Mouse (Mus musculus) layer of hippocampus, adult 18-20 months (tissue): Measurements from ENCODE around the gene Ctsw. TPM values are rescaled to one million over a fixed set of nuclear protein-coding genes. Genes with fewer than 3 reads are reported as not detected.
"Not testable (repeated sequence)": the region's sequence is repeated elsewhere in the genome, so short reads cannot be mapped to it uniquely, and the experiment has no call there.

Experiments used
- DNase-seq, 2 experiments: peaks; one replicate each; pipeline ENCODE4 v3.0.0; 2022; ENCODE audit warnings: low spot score in 2 of 2
- long read RNA-seq: library from polyadenylated mRNA; stranded (forward); transcript quantifications from one replicate; pipeline ENCODE4 v2.0.0, GENCODE M21; 2021
- total RNA-seq, 2 experiments: library from RNA; stranded (reverse); gene quantifications; 2 replicates each; pipeline ENCODE4 v1.2.3; 2021

Ctsw gene
- not detected for total RNA-seq
- long read RNA-seq, result 0 reads

- DNase-seq, result no peak
Observed at GRCm38 (mm10) chr19:5468374-5468773, at the start of gene Ctsw. Gene Ctsw, minus strand, starts transcription at chr19:5468507.

DNA sequence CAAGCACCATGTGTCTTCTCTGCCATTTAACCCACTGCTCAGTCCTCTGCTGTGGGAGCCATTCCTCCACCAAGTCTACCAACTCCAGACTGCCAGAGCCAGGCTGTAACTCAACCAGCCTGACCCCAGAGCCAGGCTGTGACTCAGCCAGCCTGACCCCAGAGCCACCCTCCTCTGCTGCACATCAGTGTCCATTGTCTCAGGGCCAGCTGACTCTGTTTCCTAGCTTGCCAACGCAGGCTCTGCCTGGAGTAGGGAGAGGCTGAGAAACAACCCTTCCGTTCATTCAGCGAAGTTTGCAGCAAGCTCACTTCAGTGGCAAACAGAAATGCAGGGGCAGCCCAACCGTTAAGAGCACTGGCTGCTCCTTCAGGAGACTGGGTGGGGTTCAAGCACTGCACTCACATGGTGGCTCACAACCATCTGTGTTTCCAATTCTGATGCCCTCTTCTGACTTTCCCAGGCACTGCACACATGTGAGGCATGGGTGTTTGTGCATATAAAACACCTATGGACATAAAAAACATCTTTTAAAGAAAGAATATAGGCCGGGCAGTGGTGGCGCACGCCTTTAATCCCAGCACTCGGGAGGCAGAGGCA, 48.7 kb upstream of the Ctsw start:
- no peak for DNase-seq

DNA sequence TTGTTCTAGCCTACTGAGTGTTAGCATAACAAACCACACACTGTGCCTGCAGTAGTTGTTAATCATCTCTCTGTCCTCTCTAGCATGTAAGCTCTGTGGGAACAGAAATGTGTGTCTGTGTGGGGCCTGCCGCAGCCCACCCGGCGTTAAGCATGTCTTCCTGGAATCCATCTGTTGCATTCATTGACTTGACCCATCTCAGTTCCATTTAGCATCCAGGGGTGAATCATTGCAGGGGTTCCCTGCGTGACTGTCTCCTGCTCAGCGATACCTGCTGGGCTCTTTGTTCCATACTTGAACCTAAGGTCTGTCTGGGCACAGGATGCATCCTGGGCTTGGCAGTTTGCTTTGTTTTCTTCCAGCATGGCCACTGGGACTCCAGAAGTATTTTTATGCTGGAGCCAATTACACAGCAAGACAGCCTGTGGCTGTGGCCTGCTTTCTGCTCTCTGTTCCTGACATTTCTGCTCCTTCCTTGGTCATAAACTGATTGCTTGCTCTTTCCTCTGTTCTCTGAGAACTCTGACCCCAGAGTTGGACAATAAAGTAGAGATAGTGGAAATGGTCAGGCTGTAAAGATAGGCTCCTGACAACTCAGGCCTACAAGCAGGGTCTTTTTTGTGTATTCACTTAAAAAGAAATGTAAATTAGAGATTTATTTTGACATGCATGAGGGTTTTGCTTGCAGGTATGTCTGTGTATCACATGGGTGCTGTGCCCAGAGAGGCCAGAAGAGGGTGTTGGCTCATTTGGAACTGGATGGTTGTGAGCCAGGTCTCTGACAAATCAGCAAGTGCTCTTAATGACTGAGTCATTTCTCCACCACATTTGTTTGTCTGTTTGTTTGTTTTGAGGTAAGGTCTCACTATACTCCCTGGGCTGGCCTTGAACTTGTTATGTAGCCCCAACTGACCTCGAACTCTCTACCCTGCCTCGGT, 47.8 kb upstream of the Ctsw start:
- DNase-seq, result no peak

- no peak for DNase-seq
Observed at GRCm38 (mm10) chr19:5513005-5513349, 44.7 kb upstream of the Ctsw start.

DNA sequence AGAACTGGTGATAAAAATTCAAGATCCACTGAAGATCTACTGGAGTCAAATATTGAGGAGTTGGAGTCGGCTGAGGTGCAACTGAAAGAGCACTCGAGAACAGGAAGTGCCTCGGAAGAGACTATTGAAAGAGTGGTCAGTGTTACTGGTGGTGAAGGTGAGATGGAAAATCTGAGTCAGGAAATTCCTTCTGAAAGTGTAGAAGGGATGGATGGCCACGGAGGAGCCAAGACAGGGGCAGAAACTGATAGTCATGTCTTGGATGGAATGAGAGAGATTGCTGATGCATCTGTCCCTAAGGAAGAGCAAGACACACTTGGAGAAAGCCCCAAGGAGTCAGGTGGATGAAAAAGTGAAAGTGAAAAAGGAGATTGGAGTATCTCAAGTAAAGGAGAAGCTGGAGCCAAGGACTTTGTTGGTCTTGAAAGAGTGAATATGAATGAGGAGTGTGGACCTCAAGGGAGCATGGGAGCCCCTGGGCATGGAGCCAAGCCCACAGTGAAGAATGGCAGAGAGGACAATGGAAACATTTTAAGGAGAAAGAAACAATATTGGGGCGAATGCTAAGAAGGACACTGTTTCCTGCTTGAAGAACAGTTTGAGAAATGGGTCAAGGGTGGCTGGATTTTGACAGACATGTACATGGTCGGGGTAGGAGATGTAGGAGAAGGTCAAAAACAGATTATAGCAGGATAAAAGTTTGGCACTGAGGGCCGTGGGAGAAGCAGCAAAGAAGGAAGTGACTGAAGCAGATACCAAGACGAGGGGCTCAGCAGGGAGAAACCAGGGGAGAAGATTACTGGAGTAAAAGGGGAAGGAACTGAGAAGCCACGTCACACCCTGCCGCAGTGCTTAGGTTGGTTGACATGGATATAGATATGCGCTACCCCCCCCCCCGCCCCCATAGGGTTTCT, 44.0 kb upstream of the Ctsw start:
- DNase-seq, result no peak

- no peak for DNase-seq
Observed at GRCm38 (mm10) chr19:5511074-5511632, 42.8 kb upstream of the Ctsw start.

DNA sequence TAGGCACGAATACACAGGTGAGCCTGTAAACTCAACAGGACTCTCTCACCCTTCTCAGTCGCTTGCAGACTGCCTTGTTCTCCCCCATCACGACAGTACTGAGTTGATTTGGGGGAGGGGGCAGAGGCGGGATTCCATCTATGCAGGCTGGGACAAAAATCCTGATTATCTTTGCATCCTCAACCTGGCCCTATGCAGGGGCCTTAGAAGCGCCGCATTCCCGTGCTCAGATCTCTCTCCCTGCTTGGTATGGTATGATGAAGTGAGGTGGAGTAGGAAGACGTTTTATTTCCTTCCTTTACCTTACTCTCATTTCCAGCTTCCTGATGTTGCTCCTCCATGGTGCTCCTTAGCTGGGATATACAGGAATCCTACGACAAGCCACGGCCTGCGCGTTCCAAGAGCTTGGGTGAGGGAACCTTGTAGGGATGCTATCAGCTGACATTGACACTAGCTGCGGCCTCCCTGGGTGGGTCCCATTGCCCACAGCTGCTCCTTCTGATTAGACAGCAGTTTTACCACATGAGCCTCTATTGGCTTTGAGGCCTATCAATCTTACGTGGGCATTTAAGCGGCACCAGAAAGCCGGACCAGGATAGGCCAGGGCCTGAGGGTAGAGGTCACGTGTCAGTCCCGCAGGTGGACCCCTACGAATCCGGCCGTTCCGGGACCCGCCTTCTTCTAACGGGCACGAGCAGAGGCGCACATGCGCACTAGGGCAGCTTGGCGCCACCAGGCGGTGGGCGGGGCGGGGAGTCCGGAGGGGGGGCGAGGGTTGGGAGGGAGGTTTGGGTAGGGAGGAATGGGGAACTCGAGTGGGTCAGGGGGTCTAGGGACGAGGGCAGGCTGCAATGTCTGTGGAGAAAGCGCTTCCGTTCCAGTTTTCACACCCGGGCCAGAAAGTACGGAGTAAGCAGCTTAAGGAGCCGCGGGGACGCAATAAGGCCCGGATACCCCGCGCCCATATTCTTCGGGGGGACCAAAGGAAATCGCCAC, 42.0 kb upstream of the Ctsw start, which contains the start of gene Snx32:
Gene Snx32 (minus strand): TSS at position 508 of the 996 bp plus-strand sequence.
- DNase-seq, result peak; percentile 98 to 100

DNA sequence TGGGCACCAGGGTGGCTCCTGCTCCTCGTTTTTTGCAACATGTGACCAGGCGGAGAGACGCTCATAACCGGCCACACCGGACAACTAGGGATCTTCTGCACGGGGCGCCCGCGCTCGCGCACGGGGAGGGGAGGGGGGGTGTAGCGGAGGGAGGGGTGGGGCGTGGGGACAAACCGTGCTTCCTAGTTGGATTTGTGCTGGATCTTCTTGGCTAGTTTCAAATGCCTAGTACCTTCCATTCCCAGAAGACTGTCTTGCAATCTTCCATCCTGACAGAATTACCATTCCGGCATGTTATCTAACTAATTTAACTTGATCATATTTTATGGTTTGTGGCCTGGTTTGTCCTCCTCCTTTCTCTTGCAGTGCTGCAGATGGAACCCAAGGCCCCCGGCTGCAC, 35.4 kb upstream of the Ctsw start, which contains the start of gene 1700020D05Rik:
Gene 1700020D05Rik (minus strand): TSS at position 101 of the 400 bp plus-strand sequence.
- DNase-seq, result no peak

DNA sequence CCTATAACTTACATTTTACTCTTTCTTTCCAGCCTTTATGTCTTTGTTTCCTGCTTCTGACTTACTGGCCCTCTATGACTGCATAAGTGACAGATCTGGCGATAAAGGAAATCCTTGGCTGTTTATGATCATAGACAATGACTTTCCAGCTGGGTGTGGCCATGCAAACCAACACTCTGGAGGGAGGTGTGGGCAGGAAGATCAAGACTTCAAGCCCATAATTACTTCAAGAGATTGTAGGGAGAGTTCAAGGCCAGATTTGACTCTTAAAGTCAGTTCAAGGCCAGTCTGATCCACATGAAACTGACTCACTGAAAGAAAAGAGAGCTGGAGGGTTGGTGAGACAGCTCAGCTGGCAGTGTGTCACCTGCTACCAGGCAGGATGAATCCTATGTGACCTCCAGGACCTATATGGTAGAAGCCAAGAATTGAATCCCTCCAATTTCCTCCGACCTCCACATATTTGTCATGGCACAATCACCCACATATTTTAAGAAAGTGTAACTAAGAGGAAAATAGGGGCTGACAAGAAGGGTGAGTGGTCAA, 32.1 kb upstream of the Ctsw start:
- DNase-seq, result no peak

GRCm38 (mm10) chr19:5496052-5496370, 27.7 kb upstream of the Ctsw start:
- no peak for DNase-seq

- DNase-seq, result no peak
Observed at GRCm38 (mm10) chr19:5495353-5496051, 27.2 kb upstream of the Ctsw start.

DNA sequence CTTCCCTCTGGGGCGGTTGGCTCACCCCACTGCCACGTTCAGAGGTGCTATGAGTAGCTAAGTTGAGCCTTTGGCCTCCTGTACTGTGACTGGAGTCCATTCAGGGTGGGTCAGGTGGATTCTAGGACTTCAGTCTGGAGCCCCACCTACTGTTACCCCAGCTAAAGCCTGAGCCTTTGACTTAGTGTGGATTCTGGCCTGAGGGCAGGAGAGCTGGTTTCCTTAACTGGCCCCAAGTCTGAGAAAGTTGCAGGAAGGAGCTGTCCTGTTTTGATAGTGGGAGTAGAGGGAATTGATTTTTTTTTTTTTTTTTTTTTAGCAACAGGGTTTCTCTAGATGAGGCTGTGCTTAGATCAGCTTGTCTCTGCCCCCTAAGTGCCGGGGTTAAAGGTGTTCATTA, 26.0 kb upstream of the Ctsw start:
- DNase-seq, result no peak

DNA sequence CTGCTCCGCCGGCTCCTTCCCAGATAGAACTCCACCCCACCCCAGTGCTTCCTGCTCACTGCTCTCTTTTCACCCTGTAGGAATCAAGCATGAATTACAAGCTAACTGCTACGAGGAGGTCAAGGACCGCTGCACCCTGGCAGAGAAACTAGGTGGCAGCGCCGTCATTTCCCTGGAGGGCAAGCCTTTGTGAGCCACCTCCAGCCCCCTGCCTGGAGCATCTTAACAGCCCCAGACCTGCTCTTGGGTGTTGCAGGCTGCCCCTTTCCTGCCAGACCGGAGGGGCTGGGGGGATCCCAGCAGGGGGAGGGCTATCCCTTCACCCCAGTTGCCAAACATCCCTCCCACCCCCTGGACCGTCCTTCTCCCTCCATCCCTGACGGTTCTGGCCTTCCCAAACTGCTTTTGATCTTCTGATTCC, 25.0 kb upstream of the Ctsw start:
- DNase-seq, result not testable (repeated sequence)

- no peak for DNase-seq
Observed at GRCm38 (mm10) chr19:5492641-5493040, 24.3 kb upstream of the Ctsw start.

DNA sequence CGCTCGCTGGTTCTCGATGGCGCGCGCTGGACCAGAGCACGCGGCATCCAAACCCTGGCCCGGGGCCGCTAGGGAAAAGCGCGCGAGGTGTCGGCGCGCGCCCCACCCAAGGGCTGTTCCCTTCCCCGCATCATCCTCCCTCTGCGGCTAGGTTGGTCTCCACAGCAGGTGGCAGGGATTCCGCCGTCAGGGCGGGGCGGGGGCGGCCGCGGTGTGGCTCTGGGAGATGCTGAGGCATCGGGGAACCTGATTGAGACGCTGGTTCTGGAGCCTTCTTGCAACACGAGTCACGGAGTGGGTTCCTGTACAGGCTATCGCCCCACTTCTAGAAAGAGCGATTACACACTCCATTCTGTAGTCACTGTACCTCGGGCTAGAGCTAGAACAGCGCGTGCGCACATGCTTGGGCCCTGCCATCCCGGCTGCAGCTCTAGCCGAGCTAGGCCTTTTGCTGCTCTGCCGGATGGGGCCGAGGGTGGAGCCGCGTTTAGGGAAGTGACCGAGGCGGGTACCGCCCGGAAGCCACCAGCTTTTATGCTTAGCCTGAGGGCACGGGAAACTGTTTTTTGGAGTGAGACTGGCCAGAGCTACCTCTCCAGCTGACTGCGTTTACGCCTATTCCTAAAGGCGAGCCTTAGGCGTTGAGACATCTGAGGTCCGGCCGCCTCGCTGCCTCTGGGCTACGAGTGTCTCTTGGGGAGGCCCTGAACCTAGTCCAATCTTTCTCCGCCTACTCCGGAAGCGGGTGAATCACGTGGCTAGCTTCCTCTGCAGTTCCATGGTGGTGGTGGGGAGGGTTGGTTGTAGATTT, 22.8 kb upstream of the Ctsw start:
- peak; percentile 80 to 87 for DNase-seq

DNA sequence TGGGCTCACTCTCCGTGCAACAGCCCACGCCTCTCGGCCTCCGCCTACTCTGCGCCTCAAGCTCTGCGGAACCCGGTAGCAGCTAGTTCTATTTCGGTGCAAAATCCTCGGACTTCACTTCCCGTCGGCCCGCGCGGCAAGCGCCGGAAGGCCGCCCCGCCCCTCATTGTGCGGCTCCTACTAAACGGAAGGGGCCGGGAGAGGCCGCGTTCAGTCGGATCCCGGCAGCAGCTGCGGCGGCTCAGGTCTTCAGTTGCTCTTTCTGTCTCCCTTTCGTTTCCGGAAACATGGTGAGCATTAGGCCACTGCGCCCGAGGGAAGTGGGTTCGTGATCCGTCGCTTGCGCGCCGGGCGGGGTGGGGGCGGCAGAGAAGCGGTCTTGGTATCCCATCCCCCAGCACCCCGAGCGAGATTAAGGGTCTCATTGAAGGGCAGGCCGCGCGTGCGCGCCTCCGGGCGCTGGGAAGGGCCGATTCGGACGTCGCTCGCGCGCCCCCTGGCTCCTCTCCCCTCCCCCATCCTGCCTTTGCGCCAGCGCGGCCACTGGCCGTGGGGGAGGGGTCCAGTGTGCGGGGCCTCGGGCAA, 22.1 kb upstream of the Ctsw start, which contains the start of gene Cfl1:
Gene Cfl1 (plus strand): TSS at position 143 of the 585 bp plus-strand sequence.
- DNase-seq, result peak; percentile 92 to 97

- DNase-seq, result not testable (repeated sequence)
Observed at GRCm38 (mm10) chr19:5489721-5490120, 21.4 kb upstream of the Ctsw start.
